Mouse (Mus musculus): ENCODE measurements at regions not wholly inside any gene's neighbourhood (a gene's known extent, or its start where the extent isn't known, plus 50 kb on each side); places are given as distances from the start of the nearest gene placed in this dataset.

GRCm38 (mm10) chr17:64406742-64407254, 75.1 kb upstream of the Pja2 start:
- Histone ChIP-seq H3K9me3 (ENCODE audit: control insufficient read depth, low read length) (no peaks in the 10 kb centered on the region), H3K27me3 (ENCODE audit: control insufficient read depth, insufficient read depth, low read length) (no peaks in the 10 kb centered on the region), H3K27ac (replicated peaks) (no peak overlapping the region), H3K36me3 (ENCODE audit: control insufficient read depth, insufficient read depth, low read length) (no peaks in the 10 kb centered on the region), H3K9ac (ENCODE audit: low read length) (no peak overlapping the region), H3K4me1 (replicated peaks; ENCODE audit: control insufficient read depth, insufficient read depth) (no peaks in the 10 kb centered on the region), H3K4me3 (ENCODE audit: low read depth, low read length) (no peak overlapping the region), H3K4me2 (replicated peaks; ENCODE audit: low read depth) (no peak overlapping the region)
- DNase-seq (ENCODE audit: low spot score), result no peak
- ATAC-seq (ENCODE audit: low FRiP score, low TSS enrichment), result no peak
- 55% methylated on average over 5 of the region's 5 CpGs for WGBS
- TF ChIP-seq CTCF (IDR thresholded peaks at IDR 0.05; ENCODE audit: low read depth) (no peak), EP300 (optimal IDR thresholded peaks at IDR 0.05) (no peak)

- Histone ChIP-seq H3K9ac (ENCODE audit: low read length) (no peak overlapping the region), H3K4me3 (ENCODE audit: low read depth, low read length) (no peak overlapping the region), H3K4me2 (replicated peaks; ENCODE audit: low read depth) (no peak overlapping the region), H3K27me3 (ENCODE audit: control insufficient read depth, insufficient read depth, low read length) (no peaks in the 10 kb centered on the region), H3K36me3 (ENCODE audit: control insufficient read depth, insufficient read depth, low read length) (no peaks in the 10 kb centered on the region), H3K27ac (replicated peaks) (no peak overlapping the region), H3K9me3 (ENCODE audit: control insufficient read depth, low read length) (no peaks in the 10 kb centered on the region), H3K4me1 (replicated peaks; ENCODE audit: control insufficient read depth, insufficient read depth) (no peaks in the 10 kb centered on the region)
- 56% methylated on average over 13 of the region's 13 CpGs for WGBS
- TF ChIP-seq EP300 (optimal IDR thresholded peaks at IDR 0.05) (no peak), CTCF (IDR thresholded peaks at IDR 0.05; ENCODE audit: low read depth) (no peak)
- no peak for ATAC-seq (ENCODE audit: low FRiP score, low TSS enrichment)
- DNase-seq (ENCODE audit: low spot score), result no peak
Measured at GRCm38 (mm10) chr17:64407255-64408011, 75.7 kb upstream of the Pja2 start.

- DNase-seq (ENCODE audit: low spot score), result no peak
- ATAC-seq (ENCODE audit: low FRiP score, low TSS enrichment), result no peak
Measured at GRCm38 (mm10) chr17:64425811-64426210, 94.1 kb upstream of the Pja2 start.

DNA sequence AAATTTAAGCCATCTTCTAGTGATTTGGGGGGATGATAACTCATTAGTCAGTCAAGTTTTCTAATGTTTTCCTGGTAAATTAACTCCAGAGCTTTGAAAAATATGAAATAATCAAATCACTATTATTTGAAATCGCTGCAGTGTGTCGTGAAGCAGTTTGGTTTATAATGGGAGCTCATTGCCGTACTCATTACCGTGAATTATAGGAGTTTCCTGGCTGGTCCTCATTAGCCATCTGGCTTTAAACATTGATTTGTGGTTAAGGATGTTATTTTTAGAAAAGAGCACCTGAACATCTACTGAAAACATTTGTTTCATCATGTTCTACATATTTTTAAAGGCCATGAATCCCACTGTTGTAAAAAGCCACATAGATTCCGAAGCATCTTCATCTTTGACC, 94.8 kb upstream of the Pja2 start:
- Histone ChIP-seq H3K9me3 (ENCODE audit: control insufficient read depth, low read length) (no peaks in the 10 kb centered on the region), H3K4me2 (replicated peaks; ENCODE audit: low read depth) (no peak overlapping the region), H3K4me1 (replicated peaks; ENCODE audit: control insufficient read depth, insufficient read depth) (no peaks in the 10 kb centered on the region), H3K27ac (replicated peaks) (no peak overlapping the region), H3K36me3 (ENCODE audit: control insufficient read depth, insufficient read depth, low read length) (no peaks in the 10 kb centered on the region), H3K4me3 (ENCODE audit: low read depth, low read length) (no peak overlapping the region), H3K27me3 (ENCODE audit: control insufficient read depth, insufficient read depth, low read length) (no peaks in the 10 kb centered on the region), H3K9ac (ENCODE audit: low read length) (no peak overlapping the region)
- no peak for ATAC-seq (ENCODE audit: low FRiP score, low TSS enrichment)
- DNase-seq (ENCODE audit: low spot score), result no peak
- WGBS, result 69% methylated on average over 5 of the region's 5 CpGs
- TF ChIP-seq EP300 (optimal IDR thresholded peaks at IDR 0.05) (no peak), CTCF (IDR thresholded peaks at IDR 0.05; ENCODE audit: low read depth) (no peak)

More at GRCm38 (mm10) chr17:64425811-64426210, 94.1 kb upstream of the Pja2 start:
- Histone ChIP-seq H3K4me3 (ENCODE audit: low read depth, low read length) (no peak overlapping the region), H3K27ac (replicated peaks) (no peak overlapping the region), H3K36me3 (ENCODE audit: control insufficient read depth, insufficient read depth, low read length) (no peaks in the 10 kb centered on the region), H3K4me2 (replicated peaks; ENCODE audit: low read depth) (no peak overlapping the region), H3K4me1 (replicated peaks; ENCODE audit: control insufficient read depth, insufficient read depth) (no peaks in the 10 kb centered on the region), H3K27me3 (ENCODE audit: control insufficient read depth, insufficient read depth, low read length) (no peaks in the 10 kb centered on the region), H3K9me3 (ENCODE audit: control insufficient read depth, low read length) (no peaks in the 10 kb centered on the region), H3K9ac (ENCODE audit: low read length) (no peak overlapping the region)
- 53% methylated on average over 1 of the region's 1 CpGs for WGBS
- TF ChIP-seq CTCF (IDR thresholded peaks at IDR 0.05; ENCODE audit: low read depth), result no peak
- TF ChIP-seq EP300 (optimal IDR thresholded peaks at IDR 0.05), result no peak

GRCm38 (mm10) chr17:64439571-64439970, 107.9 kb upstream of the Pja2 start:
- WGBS, result 55% methylated on average over 1 of the region's 1 CpGs
- Histone ChIP-seq H3K9me3 (ENCODE audit: control insufficient read depth, low read length) (no peaks in the 10 kb centered on the region), H3K4me3 (ENCODE audit: low read depth, low read length) (no peak overlapping the region), H3K27ac (replicated peaks) (no peak overlapping the region), H3K4me1 (replicated peaks; ENCODE audit: control insufficient read depth, insufficient read depth) (no peaks in the 10 kb centered on the region), H3K36me3 (ENCODE audit: control insufficient read depth, insufficient read depth, low read length) (no peaks in the 10 kb centered on the region), H3K9ac (ENCODE audit: low read length) (no peak overlapping the region), H3K4me2 (replicated peaks; ENCODE audit: low read depth) (no peak overlapping the region), H3K27me3 (ENCODE audit: control insufficient read depth, insufficient read depth, low read length) (no peaks in the 10 kb centered on the region)
- DNase-seq (ENCODE audit: low spot score), result no peak
- TF ChIP-seq EP300 (optimal IDR thresholded peaks at IDR 0.05) (no peak), CTCF (IDR thresholded peaks at IDR 0.05; ENCODE audit: low read depth) (no peak)
- no peak for ATAC-seq (ENCODE audit: low FRiP score, low TSS enrichment)

DNA sequence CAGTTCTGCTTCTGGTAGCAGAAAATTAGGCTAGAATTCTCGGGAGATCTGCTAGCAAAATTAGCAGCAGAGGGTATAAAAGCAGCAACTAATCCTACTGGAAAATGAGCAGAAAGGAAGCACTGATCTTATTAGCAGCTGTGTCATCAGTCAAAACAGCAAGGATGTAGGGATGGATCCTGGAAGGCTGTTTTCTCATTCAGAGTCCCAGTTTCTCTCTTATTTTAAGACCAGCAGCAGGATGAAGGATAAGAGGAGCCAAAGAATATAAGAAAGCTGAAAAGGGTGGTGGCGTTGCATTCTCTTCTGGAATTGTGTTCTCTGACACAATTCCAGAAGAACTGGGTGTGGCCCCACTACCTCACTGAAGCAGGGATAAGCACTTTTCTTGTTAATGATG, 123.0 kb upstream of the Pja2 start:
- H3K4me2 ChIP-seq (replicated peaks; ENCODE audit: low read depth), result no peak overlapping the region
- H3K27me3 ChIP-seq (ENCODE audit: control insufficient read depth, insufficient read depth, low read length), result no peaks in the 10 kb centered on the region
- no peaks in the 10 kb centered on the region for H3K4me1 ChIP-seq (replicated peaks; ENCODE audit: control insufficient read depth, insufficient read depth)
- no peak overlapping the region for H3K27ac ChIP-seq (replicated peaks)
- H3K9ac ChIP-seq (ENCODE audit: low read length), result no peak overlapping the region
- whole genome bisulfite sequencing, result 53% methylated on average over 2 of the region's 2 CpGs
- TF ChIP-seq EP300 (optimal IDR thresholded peaks at IDR 0.05) (no peak), CTCF (IDR thresholded peaks at IDR 0.05; ENCODE audit: low read depth) (no peak)
- DNase-seq (ENCODE audit: low spot score) (no peak), ATAC-seq (ENCODE audit: low FRiP score, low TSS enrichment) (no peak)
- no peaks in the 10 kb centered on the region for H3K36me3 ChIP-seq (ENCODE audit: control insufficient read depth, insufficient read depth, low read length)
- H3K9me3 ChIP-seq (ENCODE audit: control insufficient read depth, low read length), result no peaks in the 10 kb centered on the region
- no peak overlapping the region for H3K4me3 ChIP-seq (ENCODE audit: low read depth, low read length)
